Mouse (Mus musculus): ENCODE measurements at regions not wholly inside any gene's neighbourhood (a gene's known extent, or its start where the extent isn't known, plus 50 kb on each side); places are given as distances from the start of the nearest gene placed in this dataset.

DNA sequence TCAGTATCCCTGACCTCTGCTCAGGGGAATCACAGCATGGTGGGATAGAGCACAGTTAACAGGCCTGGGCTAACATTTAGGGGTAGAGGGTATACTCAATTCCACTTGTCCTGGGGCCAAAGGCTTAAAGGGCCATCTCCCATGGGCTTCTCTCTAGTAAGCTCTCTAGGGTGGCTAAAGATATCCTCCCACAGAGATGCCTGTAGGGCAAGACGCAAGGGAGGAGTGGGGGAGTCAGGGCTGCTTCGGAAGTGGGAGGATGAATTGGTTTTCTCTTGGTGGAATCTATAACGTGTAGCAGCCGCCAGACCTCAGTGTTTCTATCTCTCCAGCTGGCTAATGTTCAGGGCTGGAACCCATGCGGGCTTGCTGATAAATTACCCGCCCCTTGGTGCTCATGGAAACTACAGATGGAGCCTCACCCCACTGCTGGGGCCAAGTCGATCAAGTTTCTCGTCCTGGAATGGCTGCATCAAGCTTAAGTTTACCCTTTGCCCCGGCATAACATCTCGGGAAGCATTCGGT, 275.0 kb downstream of the Ajap1 start:
- TF ChIP-seq POLR2A (IDR thresholded peaks at IDR 0.05; ENCODE audit: insufficient read depth, low read length) (no peak), EP300 (IDR thresholded peaks at IDR 0.05; ENCODE audit: insufficient read depth, low read depth, low read length) (no peak), CTCF (IDR thresholded peaks at IDR 0.05; ENCODE audit: low read depth, low read length) (no peak)

Data from ES-Bruce4 (cell line).